Mouse (Mus musculus): ENCODE measurements around the gene Hbs1l. TPM values are rescaled to one million over a fixed set of nuclear protein-coding genes. Genes with fewer than 3 reads are reported as not detected.
A peak's percentile ranks its signal among the peaks of the same experiment; 100 is the strongest.
"Not testable (repeated sequence)": the region's sequence is repeated elsewhere in the genome, so short reads cannot be mapped to it uniquely, and the experiment has no call there.

Hbs1l gene
- polyA plus RNA-seq, 1 experiment: 17.9 TPM

GRCm38 (mm10) chr10:21389075-21389474 lies 93.3 kb downstream of the Hbs1l start:
- Histone ChIP-seq H3K27ac (ENCODE audit: insufficient read depth, low read depth, low read length) (no peak overlapping the region), H3K36me3 (ENCODE audit: control insufficient read depth, insufficient read depth, low read length) (peaks cover 3% of the 10 kb centered on the region), H3K4me3 (ENCODE audit: insufficient read depth, low read depth, low read length) (no peak overlapping the region), H3K4me1 (ENCODE audit: control insufficient read depth, insufficient read depth, low read length) (no peaks in the 10 kb centered on the region), H3K27me3 (replicated peaks; ENCODE audit: control insufficient read depth, insufficient read depth, low read length) (no peaks in the 10 kb centered on the region)
- DNase-seq: no peak
- 91% methylated on average over 11 of the region's 11 CpGs for whole genome bisulfite sequencing
- TF ChIP-seq CTCF (conservative IDR thresholded peaks at IDR 0.05; ENCODE audit: insufficient read depth, insufficient read length, low read depth, low read length): no peak

- Histone ChIP-seq H3K36me3 (ENCODE audit: control insufficient read depth, insufficient read depth, low read length) (peaks cover 3% of the 10 kb centered on the region), H3K4me1 (ENCODE audit: control insufficient read depth, insufficient read depth, low read length) (no peaks in the 10 kb centered on the region), H3K4me3 (ENCODE audit: insufficient read depth, low read depth, low read length) (no peak overlapping the region), H3K27me3 (replicated peaks; ENCODE audit: control insufficient read depth, insufficient read depth, low read length) (no peaks in the 10 kb centered on the region), H3K27ac (ENCODE audit: insufficient read depth, low read depth, low read length) (no peak overlapping the region)
- DNase-seq: no peak
- TF ChIP-seq POLR2A (IDR thresholded peaks at IDR 0.05; ENCODE audit: low read depth, low read length): no peak
- TF ChIP-seq CTCF (conservative IDR thresholded peaks at IDR 0.05; ENCODE audit: insufficient read depth, insufficient read length, low read depth, low read length): no peak
- WGBS: 88% methylated on average over 4 of the region's 4 CpGs
Observed at GRCm38 (mm10) chr10:21390440-21390839, 94.7 kb downstream of the Hbs1l start.

GRCm38 (mm10) chr10:21391286-21391685 lies 95.5 kb downstream of the Hbs1l start:
- TF ChIP-seq POLR2A (IDR thresholded peaks at IDR 0.05; ENCODE audit: low read depth, low read length) (no peak), CTCF (conservative IDR thresholded peaks at IDR 0.05; ENCODE audit: insufficient read depth, insufficient read length, low read depth, low read length) (no peak)
- no peaks in the 10 kb centered on the region for H3K27me3 ChIP-seq (replicated peaks; ENCODE audit: control insufficient read depth, insufficient read depth, low read length)
- H3K36me3 ChIP-seq (ENCODE audit: control insufficient read depth, insufficient read depth, low read length): peaks cover 3% of the 10 kb centered on the region
- WGBS: 65% methylated on average over 4 of the region's 4 CpGs
- H3K27ac ChIP-seq (ENCODE audit: insufficient read depth, low read depth, low read length): no peak overlapping the region
- H3K4me3 ChIP-seq (ENCODE audit: insufficient read depth, low read depth, low read length): no peak overlapping the region
- DNase-seq: no peak
- H3K4me1 ChIP-seq (ENCODE audit: control insufficient read depth, insufficient read depth, low read length): no peaks in the 10 kb centered on the region

GRCm38 (mm10) chr10:21393390-21393789 lies 97.6 kb downstream of the Hbs1l start:
- DNase-seq: no peak
- Histone ChIP-seq H3K4me3 (ENCODE audit: insufficient read depth, low read depth, low read length) (no peak overlapping the region), H3K4me1 (ENCODE audit: control insufficient read depth, insufficient read depth, low read length) (no peaks in the 10 kb centered on the region), H3K27ac (ENCODE audit: insufficient read depth, low read depth, low read length) (no peak overlapping the region), H3K36me3 (ENCODE audit: control insufficient read depth, insufficient read depth, low read length) (peaks cover 3% of the 10 kb centered on the region), H3K27me3 (replicated peaks; ENCODE audit: control insufficient read depth, insufficient read depth, low read length) (no peaks in the 10 kb centered on the region)
- TF ChIP-seq CTCF (conservative IDR thresholded peaks at IDR 0.05; ENCODE audit: insufficient read depth, insufficient read length, low read depth, low read length) (no peak), POLR2A (IDR thresholded peaks at IDR 0.05; ENCODE audit: low read depth, low read length) (no peak)
- WGBS: 89% methylated on average over 2 of the region's 2 CpGs

GRCm38 (mm10) chr10:21395426-21396139 lies 99.8 kb downstream of the Hbs1l start:
- TF ChIP-seq POLR2A (IDR thresholded peaks at IDR 0.05; ENCODE audit: low read depth, low read length) (no peak), CTCF (conservative IDR thresholded peaks at IDR 0.05; ENCODE audit: insufficient read depth, insufficient read length, low read depth, low read length) (no peak)
- Histone ChIP-seq H3K27ac (ENCODE audit: insufficient read depth, low read depth, low read length) (no peak overlapping the region), H3K36me3 (ENCODE audit: control insufficient read depth, insufficient read depth, low read length) (peaks cover 1% of the 10 kb centered on the region; the same call in 1 of the 2 replicates), H3K4me1 (ENCODE audit: control insufficient read depth, insufficient read depth, low read length) (0 out of 2 replicates have a peak, but pooled peaks cover 2% of the 10 kb centered on the region), H3K4me3 (ENCODE audit: insufficient read depth, low read depth, low read length) (no peak overlapping the region), H3K27me3 (replicated peaks; ENCODE audit: control insufficient read depth, insufficient read depth, low read length) (no peaks in the 10 kb centered on the region)
- no peak for DNase-seq
- 82% methylated on average over 14 of the region's 14 CpGs for WGBS

- H3K27ac ChIP-seq (ENCODE audit: insufficient read depth, low read depth, low read length); H3K4me3 ChIP-seq (ENCODE audit: insufficient read depth, low read depth, low read length); DNase-seq; H3K4me1 ChIP-seq (ENCODE audit: control insufficient read depth, insufficient read depth, low read length); H3K27me3 ChIP-seq (replicated peaks; ENCODE audit: control insufficient read depth, insufficient read depth, low read length); H3K36me3 ChIP-seq (ENCODE audit: control insufficient read depth, insufficient read depth, low read length): not testable (repeated sequence)
- 79% methylated on average over 6 of the region's 6 CpGs for WGBS
Observed at GRCm38 (mm10) chr10:21398873-21399425, 103.2 kb downstream of the Hbs1l start.

- no peak for DNase-seq
- no peak overlapping the region for H3K4me3 ChIP-seq (ENCODE audit: insufficient read depth, low read depth, low read length)
- 51% methylated on average over 8 of the region's 8 CpGs for WGBS
- peak overlapping the region; percentile 29; the same call in 1 of the 2 replicates for H3K27ac ChIP-seq (ENCODE audit: insufficient read depth, low read depth, low read length)
- no peak for TF ChIP-seq CTCF (conservative IDR thresholded peaks at IDR 0.05; ENCODE audit: insufficient read depth, insufficient read length, low read depth, low read length)
- TF ChIP-seq POLR2A (IDR thresholded peaks at IDR 0.05; ENCODE audit: low read depth, low read length): no peak
- H3K27me3 ChIP-seq (replicated peaks; ENCODE audit: control insufficient read depth, insufficient read depth, low read length): no peaks in the 10 kb centered on the region
- no peaks in the 10 kb centered on the region; the same call in 1 of the 2 replicates for H3K36me3 ChIP-seq (ENCODE audit: control insufficient read depth, insufficient read depth, low read length)
- H3K4me1 ChIP-seq (ENCODE audit: control insufficient read depth, insufficient read depth, low read length): 0 out of 2 replicates have a peak, but pooled peaks cover 2% of the 10 kb centered on the region
Observed at GRCm38 (mm10) chr10:21399622-21400021, 103.8 kb downstream of the Hbs1l start.

Data from kidney, adult 2 months (tissue).